Mouse (Mus musculus) myocyte (in vitro differentiated cells): ENCODE results near the gene Vezf1. TPM values are rescaled to one million over a fixed set of nuclear protein-coding genes. Genes with fewer than 3 reads are reported as not detected.

ENCODE experiments used
- H3K27me3 ChIP-seq: one replicate; pipeline ENCODE4 v1.6.1; 2011; ENCODE audit not compliant: control insufficient read depth, insufficient read depth, insufficient read length
- H3K36me3 ChIP-seq: one replicate; pipeline ENCODE4 v1.6.1; 2011; ENCODE audit not compliant: control insufficient read depth, insufficient read depth
- H3K4me2 ChIP-seq: one replicate; pipeline ENCODE4 v1.6.1; 2011; ENCODE audit warnings: low read depth, control low read depth
- H3K4me3 ChIP-seq: one replicate; pipeline ENCODE4 v1.5.1; 2011; ENCODE audit warnings: mild to moderate bottlenecking, control low read depth, moderate library complexity
- H3K79me2 ChIP-seq: one replicate; pipeline ENCODE4 v1.6.1; 2011; ENCODE audit not compliant: control insufficient read depth, insufficient read depth
- H3ac ChIP-seq: one replicate; pipeline ENCODE4 v1.6.1; 2011; ENCODE audit not compliant: control insufficient read depth, insufficient read length
- CEBPB ChIP-seq: IDR thresholded peaks from 2 replicates; pipeline ENCODE4 v1.6.1; 2011; ENCODE audit warnings: mild to moderate bottlenecking, moderate library complexity; ENCODE audit not compliant: poor library complexity, insufficient read depth, severe bottlenecking
- E2F4 ChIP-seq: IDR thresholded peaks from one replicate; pipeline ENCODE4 v1.6.1; 2011; ENCODE audit warnings: mild to moderate bottlenecking, control low read depth, moderate library complexity; ENCODE audit not compliant: insufficient read depth
- MAX ChIP-seq: IDR thresholded peaks from one replicate; pipeline ENCODE4 v1.6.1; 2011; ENCODE audit warnings: low read depth, mild to moderate bottlenecking, control low read depth
- MYOD1 ChIP-seq, 3 experiments: IDR thresholded peaks; one replicate each; pipeline ENCODE4 v1.6.1; 2011; ENCODE audit warnings: control low read depth in 2 of 3, low read depth in 2 of 3, mild to moderate bottlenecking in 2 of 3, moderate library complexity in 1 of 3; ENCODE audit not compliant: insufficient read length in 2 of 3, control insufficient read depth in 1 of 3
- MYOG ChIP-seq, 3 experiments: IDR thresholded peaks; one replicate each; pipeline ENCODE4 v1.6.1; 2011; ENCODE audit warnings: control low read depth in 2 of 3, low read depth in 2 of 3, mild to moderate bottlenecking in 2 of 3; ENCODE audit not compliant: insufficient read length in 2 of 3, control insufficient read depth in 1 of 3, insufficient read depth in 1 of 3
- POLR2A ChIP-seq: IDR thresholded peaks from one replicate; pipeline ENCODE4 v1.6.1; 2011; ENCODE audit warnings: low read depth, mild to moderate bottlenecking, control low read depth, moderate library complexity; ENCODE audit not compliant: insufficient read length
- POLR2AphosphoS2 ChIP-seq: IDR thresholded peaks from one replicate; pipeline ENCODE4 v1.6.1; 2011; ENCODE audit warnings: low read depth, control low read depth; ENCODE audit not compliant: insufficient read length
- REST ChIP-seq: IDR thresholded peaks from one replicate; pipeline ENCODE4 v1.6.1; 2011; ENCODE audit warnings: mild to moderate bottlenecking, control low read depth, moderate library complexity; ENCODE audit not compliant: insufficient read depth, insufficient read length
- SRF ChIP-seq: IDR thresholded peaks from one replicate; pipeline ENCODE4 v1.6.1; 2011; ENCODE audit warnings: low read depth; ENCODE audit not compliant: control insufficient read depth, insufficient read length
- TCF12 ChIP-seq: IDR thresholded peaks from one replicate; pipeline ENCODE4 v1.6.1; 2011; ENCODE audit warnings: mild to moderate bottlenecking, control low read depth; ENCODE audit not compliant: poor library complexity, insufficient read depth, severe bottlenecking
- TCF3 ChIP-seq: IDR thresholded peaks from one replicate; pipeline ENCODE4 v1.6.1; 2011; ENCODE audit warnings: low read depth, control low read depth; ENCODE audit not compliant: insufficient read length
- USF1 ChIP-seq: IDR thresholded peaks from one replicate; pipeline ENCODE4 v1.6.1; 2011; ENCODE audit warnings: low read depth, mild to moderate bottlenecking, control low read depth, moderate library complexity
- polyA plus RNA-seq: library from polyadenylated mRNA; unstranded; fragments of >200 nt; fragmentation: generic; extraction: Trizol; gene quantifications from one replicate; pipeline ENCODE4 v1.2.1, GENCODE M21; 2012; ENCODE audit warnings: missing spikeins

The Vezf1 gene
- polyA plus RNA-seq, 1 experiment: 17.7 TPM

DNA sequence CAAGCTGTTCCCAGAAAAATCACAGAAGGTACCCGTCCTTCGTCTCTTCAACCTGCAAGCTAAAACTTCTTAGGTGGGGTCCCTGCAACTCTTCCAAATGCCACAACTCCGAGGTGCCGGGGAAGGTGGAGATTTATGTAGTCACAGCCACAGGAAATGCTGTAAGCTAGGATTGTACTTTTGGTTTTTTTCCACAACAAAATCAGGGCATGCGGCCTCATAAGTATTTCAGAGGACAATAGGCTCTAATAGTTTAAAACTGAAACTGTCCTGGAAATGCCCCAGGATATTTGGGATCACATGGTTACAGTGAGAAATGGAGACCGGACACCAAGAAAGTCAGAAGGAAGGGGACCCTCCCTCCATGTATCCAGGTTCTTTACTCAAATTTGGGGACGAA is 37.9 kb upstream of the Vezf1 start:
- no peak overlapping the region for H3K4me2 ChIP-seq
- H3K36me3 ChIP-seq: no peaks in the 10 kb centered on the region
- H3K27me3 ChIP-seq: no peaks in the 10 kb centered on the region
- H3K79me2 ChIP-seq: no peaks in the 10 kb centered on the region
- H3ac ChIP-seq: no peak overlapping the region
- TF ChIP-seq USF1: no peak
- no peak for TF ChIP-seq TCF3
- TF ChIP-seq SRF: no peak
- no peak for TF ChIP-seq TCF12
- TF ChIP-seq POLR2A: no peak
- TF ChIP-seq MAX: no peak
- TF ChIP-seq REST: no peak
- TF ChIP-seq MYOD1 (IDR thresholded peaks at IDR 0.05; ENCODE audit: control insufficient read depth in 1 of 3, insufficient read length in 2 of 3, low read depth in 2 of 3): no peak
- no peak for TF ChIP-seq MYOG (IDR thresholded peaks at IDR 0.05; ENCODE audit: control insufficient read depth in 1 of 3, insufficient read depth in 1 of 3, insufficient read length in 2 of 3, low read depth in 2 of 3)
- no peak for TF ChIP-seq CEBPB
- TF ChIP-seq POLR2AphosphoS2: no peak
- no peak for TF ChIP-seq E2F4
- no peak overlapping the region for H3K4me3 ChIP-seq

DNA sequence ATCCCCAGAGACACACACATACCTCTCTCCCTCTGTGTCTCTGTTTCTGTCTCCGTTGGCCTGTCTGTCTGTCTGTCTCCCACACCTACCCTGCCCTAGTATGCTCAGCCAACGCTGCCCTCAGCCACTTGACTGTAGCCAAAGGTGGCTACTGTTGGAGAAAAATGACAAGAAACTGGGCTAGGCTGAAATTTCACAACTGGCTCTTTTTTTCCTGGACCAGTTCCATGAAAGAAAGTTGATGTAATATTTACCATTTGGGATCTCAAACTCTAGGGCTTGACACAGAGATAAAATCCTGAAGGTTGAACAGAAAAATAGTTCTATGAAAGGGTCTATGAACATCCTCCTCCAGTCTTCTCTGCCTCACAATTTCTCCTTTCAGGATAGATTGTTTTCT is 37.2 kb upstream of the Vezf1 start:
- no peak for TF ChIP-seq CEBPB
- no peak for TF ChIP-seq MYOD1 (IDR thresholded peaks at IDR 0.05; ENCODE audit: control insufficient read depth in 1 of 3, insufficient read length in 2 of 3, low read depth in 2 of 3)
- no peak for TF ChIP-seq MYOG (IDR thresholded peaks at IDR 0.05; ENCODE audit: control insufficient read depth in 1 of 3, insufficient read depth in 1 of 3, insufficient read length in 2 of 3, low read depth in 2 of 3)
- TF ChIP-seq E2F4: no peak
- no peak for TF ChIP-seq REST
- no peak for TF ChIP-seq USF1
- TF ChIP-seq MAX: no peak
- TF ChIP-seq TCF3: no peak
- no peak for TF ChIP-seq SRF
- TF ChIP-seq POLR2AphosphoS2: no peak
- TF ChIP-seq POLR2A: no peak
- no peak for TF ChIP-seq TCF12
- Histone ChIP-seq H3K4me3 (no peak overlapping the region), H3K4me2 (no peak overlapping the region), H3ac (no peak overlapping the region), H3K36me3 (no peaks in the 10 kb centered on the region), H3K27me3 (no peaks in the 10 kb centered on the region), H3K79me2 (no peaks in the 10 kb centered on the region)

DNA sequence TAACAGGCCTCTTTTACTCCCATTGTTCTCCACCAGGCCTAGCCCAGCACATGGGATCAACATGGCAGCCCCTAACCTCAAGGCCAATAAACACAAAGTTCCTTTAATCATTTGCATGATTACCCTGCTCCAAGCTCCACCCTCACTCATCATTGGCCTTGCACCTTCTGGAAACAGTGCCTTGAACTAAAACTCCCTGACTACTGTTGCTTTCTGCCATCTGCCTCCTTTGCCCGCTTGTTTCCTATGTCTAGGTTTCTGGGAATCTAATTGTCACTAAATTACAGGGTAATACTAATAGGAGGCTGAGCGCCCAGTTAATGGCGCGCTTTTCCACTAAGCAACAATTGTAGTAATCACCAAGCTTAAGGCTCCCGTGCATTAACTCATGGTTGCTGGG is 36.3 kb upstream of the Vezf1 start:
- no peak overlapping the region for H3ac ChIP-seq
- H3K4me2 ChIP-seq: no peak overlapping the region
- no peak overlapping the region for H3K4me3 ChIP-seq
- no peaks in the 10 kb centered on the region for H3K27me3 ChIP-seq
- H3K79me2 ChIP-seq: no peaks in the 10 kb centered on the region
- no peak for TF ChIP-seq POLR2A
- H3K36me3 ChIP-seq: no peaks in the 10 kb centered on the region

DNA sequence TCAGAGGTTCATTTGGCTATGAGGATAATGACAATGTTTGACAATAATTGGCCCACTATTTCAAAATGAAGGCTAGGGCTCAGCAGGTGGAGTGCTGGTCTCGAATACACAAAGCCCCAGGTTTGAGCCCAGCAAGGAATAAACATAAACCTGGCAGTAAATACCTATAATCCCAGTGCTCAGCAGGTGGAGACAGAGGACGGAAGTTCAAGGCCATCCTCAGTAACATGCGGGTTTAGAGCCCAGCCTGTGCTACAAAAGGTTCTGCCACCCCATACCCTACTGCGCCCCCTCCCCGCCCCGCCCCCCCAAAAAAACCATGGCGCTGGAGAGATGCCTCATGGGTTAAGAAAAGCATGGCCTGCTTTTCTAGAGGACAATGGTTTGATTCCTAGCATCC is 32.1 kb upstream of the Vezf1 start:
- Histone ChIP-seq H3K27me3 (no peaks in the 10 kb centered on the region), H3K79me2 (no peaks in the 10 kb centered on the region), H3K4me2 (no peak overlapping the region), H3K4me3 (no peak overlapping the region), H3ac (no peak overlapping the region), H3K36me3 (no peaks in the 10 kb centered on the region)
- TF ChIP-seq CEBPB (no peak), MYOG (IDR thresholded peaks at IDR 0.05; ENCODE audit: control insufficient read depth in 1 of 3, insufficient read depth in 1 of 3, insufficient read length in 2 of 3, low read depth in 2 of 3) (no peak), E2F4 (no peak)

- TF ChIP-seq MYOG (IDR thresholded peaks at IDR 0.05; ENCODE audit: control insufficient read depth in 1 of 3, insufficient read depth in 1 of 3, insufficient read length in 2 of 3, low read depth in 2 of 3) (no peak), SRF (no peak), MAX (no peak), TCF3 (no peak), MYOD1 (IDR thresholded peaks at IDR 0.05; ENCODE audit: control insufficient read depth in 1 of 3, insufficient read length in 2 of 3, low read depth in 2 of 3) (no peak), E2F4 (no peak), USF1 (no peak), POLR2AphosphoS2 (no peak), REST (no peak), TCF12 (no peak), POLR2A (no peak)
- H3K4me2 ChIP-seq: no peak overlapping the region
Measured at GRCm38 (mm10) chr11:88036761-88037251, 31.3 kb upstream of the Vezf1 start.

More at GRCm38 (mm10) chr11:88036761-88037251, 31.3 kb upstream of the Vezf1 start:
- H3K27me3 ChIP-seq: no peaks in the 10 kb centered on the region
- H3K79me2 ChIP-seq: no peaks in the 10 kb centered on the region
- H3ac ChIP-seq: no peak overlapping the region
- H3K36me3 ChIP-seq: no peaks in the 10 kb centered on the region
- no peak overlapping the region for H3K4me3 ChIP-seq
